Mouse (Mus musculus): ENCODE measurements at regions not wholly inside any gene's neighbourhood (a gene's known extent, or its start where the extent isn't known, plus 50 kb on each side); places are given as distances from the start of the nearest gene placed in this dataset.

- intact Hi-C loops (cut with DNase I), result no loop called here
Measured at GRCm38 (mm10) chr8:49631286-49631685, 787.5 kb upstream of the Tenm3 start.

GRCm38 (mm10) chr8:49627966-49628495, 784.3 kb upstream of the Tenm3 start:
- no peak for DNase-seq (ENCODE audit: extremely low spot score in 1 of 2, low spot score in 2 of 2)
- intact Hi-C loops (cut with DNase I), result no loop called here

More at GRCm38 (mm10) chr8:49631286-49631685, 787.5 kb upstream of the Tenm3 start:
- no peak for DNase-seq (ENCODE audit: extremely low spot score in 1 of 2, low spot score in 2 of 2)

- no peak for DNase-seq (ENCODE audit: extremely low spot score in 1 of 2, low spot score in 2 of 2)
- intact Hi-C loops (cut with DNase I), result no loop called here
Measured at GRCm38 (mm10) chr8:49595501-49595900, 751.8 kb upstream of the Tenm3 start.

- DNase-seq (ENCODE audit: extremely low spot score in 1 of 2, low spot score in 2 of 2), result no peak
- intact Hi-C loops (cut with DNase I), result no loop called here
Measured at GRCm38 (mm10) chr8:49567423-49567822, 723.7 kb upstream of the Tenm3 start.

- no peak for DNase-seq (ENCODE audit: extremely low spot score in 1 of 2, low spot score in 2 of 2)
- intact Hi-C loops (cut with DNase I), result no loop called here
Measured at GRCm38 (mm10) chr8:49563499-49564279, 719.9 kb upstream of the Tenm3 start.

- intact Hi-C loops (cut with DNase I), result no loop called here
- DNase-seq (ENCODE audit: extremely low spot score in 1 of 2, low spot score in 2 of 2), result no peak
Measured at GRCm38 (mm10) chr8:49562976-49563375, 719.2 kb upstream of the Tenm3 start.

- no peak for DNase-seq (ENCODE audit: extremely low spot score in 1 of 2, low spot score in 2 of 2)
- intact Hi-C loops (cut with DNase I), result no loop called here
Measured at GRCm38 (mm10) chr8:49555724-49556457, 712.1 kb upstream of the Tenm3 start.

GRCm38 (mm10) chr8:49553175-49553574, 709.4 kb upstream of the Tenm3 start:
- DNase-seq (ENCODE audit: extremely low spot score in 1 of 2, low spot score in 2 of 2), result no peak
- intact Hi-C loops (cut with DNase I), result no loop called here

- DNase-seq (ENCODE audit: extremely low spot score in 1 of 2, low spot score in 2 of 2), result peak in 1 of 2 experiments; percentile 20
Measured at GRCm38 (mm10) chr8:49543321-49543720, 699.6 kb upstream of the Tenm3 start.

GRCm38 (mm10) chr8:49541337-49541736, 697.6 kb upstream of the Tenm3 start:
- no peak for DNase-seq (ENCODE audit: extremely low spot score in 1 of 2, low spot score in 2 of 2)
- intact Hi-C loops (cut with DNase I), result no loop called here

More at GRCm38 (mm10) chr8:49543321-49543720, 699.6 kb upstream of the Tenm3 start:
- intact Hi-C loops (cut with DNase I), result no loop called here

GRCm38 (mm10) chr8:49533412-49534351, 689.9 kb upstream of the Tenm3 start:
- intact Hi-C loops (cut with DNase I), result no loop called here
- DNase-seq (ENCODE audit: extremely low spot score in 1 of 2, low spot score in 2 of 2), result no peak

- no peak for DNase-seq (ENCODE audit: extremely low spot score in 1 of 2, low spot score in 2 of 2)
- intact Hi-C loops (cut with DNase I), result no loop called here
Measured at GRCm38 (mm10) chr8:49529294-49529693, 685.5 kb upstream of the Tenm3 start.

GRCm38 (mm10) chr8:49492906-49493305, 649.2 kb upstream of the Tenm3 start:
- intact Hi-C loops (cut with DNase I), result no loop called here
- DNase-seq (ENCODE audit: extremely low spot score in 1 of 2, low spot score in 2 of 2), result no peak

- no peak for DNase-seq (ENCODE audit: extremely low spot score in 1 of 2, low spot score in 2 of 2)
- intact Hi-C loops (cut with DNase I), result no loop called here
Measured at GRCm38 (mm10) chr8:49485284-49485683, 641.5 kb upstream of the Tenm3 start.

GRCm38 (mm10) chr8:49481476-49481992, 637.8 kb upstream of the Tenm3 start:
- no peak for DNase-seq (ENCODE audit: extremely low spot score in 1 of 2, low spot score in 2 of 2)
- intact Hi-C loops (cut with DNase I), result no loop called here

GRCm38 (mm10) chr8:49465911-49466518, 622.3 kb upstream of the Tenm3 start:
- intact Hi-C loops (cut with DNase I), result no loop called here
- DNase-seq (ENCODE audit: extremely low spot score in 1 of 2, low spot score in 2 of 2), result no peak

GRCm38 (mm10) chr8:49465070-49465469, 621.3 kb upstream of the Tenm3 start:
- intact Hi-C loops (cut with DNase I), result no loop called here
- DNase-seq (ENCODE audit: extremely low spot score in 1 of 2, low spot score in 2 of 2), result no peak

- no peak for DNase-seq (ENCODE audit: extremely low spot score in 1 of 2, low spot score in 2 of 2)
- intact Hi-C loops (cut with DNase I), result no loop called here
Measured at GRCm38 (mm10) chr8:49462602-49463001, 618.9 kb upstream of the Tenm3 start.
